Mouse (Mus musculus) bone marrow macrophage, adult 2 months (primary cell): ENCODE results near the gene Acot5.

Source experiments
- CTCF ChIP-seq: IDR thresholded peaks from 2 replicates; pipeline ENCODE4 v1.5.1; 2012; ENCODE audit warnings: low read depth, mild to moderate bottlenecking, low read length, moderate library complexity
- POLR2A ChIP-seq: IDR thresholded peaks from 2 replicates; pipeline ENCODE4 v1.6.1; 2012; ENCODE audit warnings: mild to moderate bottlenecking, low read depth, low read length, borderline replicate concordance

- TF ChIP-seq POLR2A (no peak), CTCF (no peak)
Observed at GRCm38 (mm10) chr12:84046906-84047305, 22.2 kb upstream of the Acot5 start.
